Mouse (Mus musculus): ENCODE data around the gene Vav3.

Gene Vav3

GRCm38 (mm10) chr3:109340274-109341070 lies at the start of gene Vav3:
Gene Vav3 (plus strand): TSS chr3:109340653.
- peak; percentile 34 to 49 for DNase-seq (ENCODE audit: low spot score in 2 of 2)

GRCm38 (mm10) chr3:109298857-109299256 lies 41.6 kb upstream of the Vav3 start:
- no peak for DNase-seq (ENCODE audit: low spot score in 2 of 2)

- no peak for DNase-seq (ENCODE audit: low spot score in 2 of 2)
These were observed 41.0 kb upstream of the Vav3 start for GRCm38 (mm10) chr3:109299303-109300074.

- DNase-seq (ENCODE audit: low spot score in 2 of 2), result no peak
These were observed 38.4 kb upstream of the Vav3 start for GRCm38 (mm10) chr3:109302059-109302458.

- DNase-seq (ENCODE audit: low spot score in 2 of 2), result peak; percentile 5 to 20
These were observed 33.0 kb upstream of the Vav3 start for GRCm38 (mm10) chr3:109307406-109307805.

GRCm38 (mm10) chr3:109308468-109308867 lies 32.0 kb upstream of the Vav3 start:
- no peak for DNase-seq (ENCODE audit: low spot score in 2 of 2)

- no peak for DNase-seq (ENCODE audit: low spot score in 2 of 2)
These were observed 30.9 kb upstream of the Vav3 start for GRCm38 (mm10) chr3:109309317-109310265.

GRCm38 (mm10) chr3:109311172-109311824 lies 29.2 kb upstream of the Vav3 start:
- no peak for DNase-seq (ENCODE audit: low spot score in 2 of 2)

- DNase-seq (ENCODE audit: low spot score in 2 of 2), result no peak
These were observed 28.6 kb upstream of the Vav3 start for GRCm38 (mm10) chr3:109311875-109312274.

GRCm38 (mm10) chr3:109313501-109313900 lies 27.0 kb upstream of the Vav3 start:
- no peak for DNase-seq (ENCODE audit: low spot score in 2 of 2)

GRCm38 (mm10) chr3:109322225-109322624 lies 18.2 kb upstream of the Vav3 start:
- DNase-seq (ENCODE audit: low spot score in 2 of 2), result no peak

GRCm38 (mm10) chr3:109323447-109324300 lies 16.8 kb upstream of the Vav3 start:
- DNase-seq (ENCODE audit: low spot score in 2 of 2), result no peak

GRCm38 (mm10) chr3:109327128-109327527 lies 13.3 kb upstream of the Vav3 start:
- no peak for DNase-seq (ENCODE audit: low spot score in 2 of 2)

- DNase-seq (ENCODE audit: low spot score in 2 of 2), result no peak
These were observed 7.7 kb upstream of the Vav3 start for GRCm38 (mm10) chr3:109332755-109333154.

- DNase-seq (ENCODE audit: low spot score in 2 of 2), result no peak
These were observed 5.0 kb upstream of the Vav3 start for GRCm38 (mm10) chr3:109335470-109335869.

GRCm38 (mm10) chr3:109339290-109339689 lies 1.2 kb upstream of the Vav3 start:
- DNase-seq (ENCODE audit: low spot score in 2 of 2), result no peak

GRCm38 (mm10) chr3:109339941-109340273 lies 546 bp upstream of the Vav3 start:
- peak; percentile 49 to 51 for DNase-seq (ENCODE audit: low spot score in 2 of 2)

- peak in 1 of 2 experiments; percentile 9 for DNase-seq (ENCODE audit: low spot score in 2 of 2)
These were observed 623 bp downstream of the Vav3 start for GRCm38 (mm10) chr3:109341071-109341480.

- DNase-seq (ENCODE audit: low spot score in 2 of 2), result peak in 1 of 2 experiments; percentile 16
These were observed 1.2 kb downstream of the Vav3 start for GRCm38 (mm10) chr3:109341631-109342030.

- DNase-seq (ENCODE audit: low spot score in 2 of 2), result no peak
These were observed 11.7 kb downstream of the Vav3 start for GRCm38 (mm10) chr3:109351956-109352684.
